Mouse (Mus musculus) adipocyte (in vitro differentiated cells): ENCODE results near the gene Ubtd2.

Experiments
- DNase-seq: peaks from one replicate; pipeline ENCODE4 v3.0.0-alpha.2; 2016; ENCODE audit warnings: low spot score

Ubtd2 gene

GRCm38 (mm10) chr11:32547391-32547947 lies 92.3 kb downstream of the Ubtd2 start:
- no peak for DNase-seq

DNA sequence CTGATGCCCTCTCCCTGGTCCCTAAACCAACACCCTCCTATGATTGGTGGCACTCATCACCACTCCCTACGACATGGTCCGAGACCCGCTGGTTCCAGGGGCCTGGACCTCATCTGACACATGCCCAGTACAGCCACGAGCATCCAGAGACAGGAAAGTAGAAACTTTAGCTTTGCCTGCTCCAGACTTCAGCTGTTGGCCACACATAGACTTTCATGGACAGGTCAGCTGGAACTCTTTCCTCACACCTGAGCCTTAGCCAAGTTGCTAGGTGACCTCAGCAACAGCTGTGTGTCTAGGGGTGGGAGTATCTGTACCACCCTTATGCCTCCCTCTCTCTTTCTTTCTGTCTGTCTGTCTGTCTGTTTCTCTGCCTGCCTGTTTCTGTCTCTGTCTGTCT lies 93.1 kb downstream of the Ubtd2 start:
- no peak for DNase-seq

GRCm38 (mm10) chr11:32549236-32549635 lies 94.1 kb downstream of the Ubtd2 start:
- DNase-seq: no peak

DNA sequence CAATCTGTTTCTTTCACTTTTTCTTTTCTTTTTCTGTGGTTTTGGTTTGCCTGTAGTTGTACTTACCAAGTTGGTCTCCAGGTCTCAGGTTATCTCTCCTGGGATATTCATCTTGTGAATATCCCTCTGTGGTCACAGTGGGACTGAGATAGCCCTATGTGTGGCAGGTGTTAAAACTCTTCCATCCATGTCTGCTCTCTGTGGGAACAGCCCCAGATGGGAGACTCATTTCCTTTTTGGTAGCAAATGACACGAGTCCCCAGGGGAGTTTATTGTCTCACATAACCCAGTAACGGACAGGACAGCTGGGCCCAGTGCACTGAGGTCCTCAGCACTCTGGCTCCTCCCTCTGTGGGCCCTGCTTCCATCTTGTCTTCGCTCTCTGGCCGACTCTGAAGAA lies 94.9 kb downstream of the Ubtd2 start:
- DNase-seq: no peak

DNA sequence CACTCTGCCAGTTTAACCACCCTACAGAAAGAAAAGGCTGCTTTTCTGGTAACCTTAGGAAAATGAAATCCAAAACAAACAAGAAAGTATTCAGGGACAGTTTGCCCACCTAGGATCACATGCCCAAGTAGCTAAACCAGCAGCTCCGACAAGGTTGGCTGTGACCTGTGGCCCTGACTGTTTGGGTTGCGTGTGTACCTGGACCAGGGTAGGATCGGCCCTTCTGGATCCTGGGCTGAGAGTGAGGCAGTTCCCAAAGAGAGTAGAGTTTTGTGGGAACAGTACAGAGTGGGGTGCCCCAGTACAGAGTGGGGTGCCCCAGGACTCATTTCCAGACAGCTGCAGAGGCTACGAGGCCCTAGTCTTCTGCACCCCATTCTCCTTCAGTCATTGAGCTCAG lies 95.9 kb downstream of the Ubtd2 start:
- DNase-seq: no peak

GRCm38 (mm10) chr11:32551579-32552297 lies 96.6 kb downstream of the Ubtd2 start:
- DNase-seq: no peak

GRCm38 (mm10) chr11:32552401-32553090 lies 97.4 kb downstream of the Ubtd2 start:
- peak; percentile 76 for DNase-seq

- no peak for DNase-seq
These were observed 98.4 kb downstream of the Ubtd2 start for GRCm38 (mm10) chr11:32553311-32554140.

DNA sequence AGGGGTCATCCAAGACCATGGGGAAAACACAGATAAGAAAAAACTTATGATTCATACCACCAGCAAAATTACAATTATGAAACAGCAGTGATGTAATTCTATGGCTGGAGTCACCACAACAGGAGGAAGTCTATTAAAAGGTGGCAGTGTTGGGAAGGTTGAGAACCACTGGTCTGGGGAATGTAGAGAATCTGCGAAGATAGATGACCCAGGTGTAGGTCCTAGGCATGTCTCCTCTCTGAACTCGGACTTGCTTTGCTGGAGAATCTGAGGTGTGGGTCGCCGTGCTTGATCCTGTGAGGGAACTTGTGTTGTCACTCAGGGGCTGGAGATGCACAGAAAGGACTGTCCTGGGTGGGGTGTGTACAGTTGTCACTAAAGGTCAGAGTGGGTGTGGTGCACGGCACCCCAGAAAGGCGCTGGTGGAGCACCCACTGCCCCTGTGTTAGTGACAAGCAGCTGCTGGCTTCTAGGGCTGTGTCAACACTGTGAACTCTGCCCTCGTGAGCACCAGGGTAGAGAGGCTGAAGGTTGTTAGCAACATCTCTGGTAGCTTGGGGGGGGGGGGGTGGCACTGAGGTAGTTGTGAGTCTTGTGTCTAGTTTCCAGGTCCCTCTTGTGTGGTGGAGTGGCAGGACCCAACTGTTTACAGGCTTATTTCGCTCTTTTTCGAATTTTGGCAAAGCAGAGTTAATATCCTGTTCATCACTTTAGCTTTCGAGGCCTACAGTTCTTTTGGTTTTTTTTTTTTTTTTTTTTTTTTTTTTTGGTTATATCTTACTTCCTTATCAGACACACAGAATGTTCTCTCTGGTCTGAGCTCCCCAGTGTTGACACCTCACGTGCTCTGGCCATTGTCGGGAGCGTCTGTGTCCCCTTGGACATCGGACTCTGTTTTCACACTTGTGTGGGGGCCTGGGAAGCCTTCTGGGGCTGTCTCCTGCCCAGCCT lies 99.2 kb downstream of the Ubtd2 start:
- DNase-seq: no peak

DNA sequence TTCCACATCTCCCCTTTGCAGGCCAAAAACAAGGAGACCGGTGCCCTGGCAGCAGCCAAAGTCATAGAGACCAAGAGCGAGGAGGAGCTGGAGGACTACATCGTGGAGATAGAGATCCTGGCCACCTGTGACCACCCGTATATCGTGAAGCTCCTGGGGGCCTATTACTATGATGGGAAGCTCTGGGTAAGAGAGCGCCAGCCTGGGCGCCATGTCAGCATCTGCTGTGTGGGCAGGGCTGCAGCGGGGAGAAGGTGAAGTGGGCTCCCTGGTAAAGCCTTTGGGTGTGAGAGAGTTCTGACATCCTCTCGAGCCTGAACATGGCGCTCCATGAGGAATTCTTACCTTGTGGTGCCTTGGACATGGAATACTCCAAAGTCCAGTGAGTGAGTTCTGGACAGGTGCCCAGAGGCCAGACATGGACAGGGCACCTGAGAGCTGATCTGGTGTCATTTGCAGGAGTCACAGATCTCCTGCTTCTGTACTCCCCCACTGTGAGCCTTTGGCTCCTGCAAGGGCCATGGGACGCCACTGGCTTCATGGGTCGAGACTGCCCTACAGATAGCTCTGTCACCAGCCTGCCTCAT lies 100.0 kb downstream of the Ubtd2 start:
- no peak for DNase-seq

DNA sequence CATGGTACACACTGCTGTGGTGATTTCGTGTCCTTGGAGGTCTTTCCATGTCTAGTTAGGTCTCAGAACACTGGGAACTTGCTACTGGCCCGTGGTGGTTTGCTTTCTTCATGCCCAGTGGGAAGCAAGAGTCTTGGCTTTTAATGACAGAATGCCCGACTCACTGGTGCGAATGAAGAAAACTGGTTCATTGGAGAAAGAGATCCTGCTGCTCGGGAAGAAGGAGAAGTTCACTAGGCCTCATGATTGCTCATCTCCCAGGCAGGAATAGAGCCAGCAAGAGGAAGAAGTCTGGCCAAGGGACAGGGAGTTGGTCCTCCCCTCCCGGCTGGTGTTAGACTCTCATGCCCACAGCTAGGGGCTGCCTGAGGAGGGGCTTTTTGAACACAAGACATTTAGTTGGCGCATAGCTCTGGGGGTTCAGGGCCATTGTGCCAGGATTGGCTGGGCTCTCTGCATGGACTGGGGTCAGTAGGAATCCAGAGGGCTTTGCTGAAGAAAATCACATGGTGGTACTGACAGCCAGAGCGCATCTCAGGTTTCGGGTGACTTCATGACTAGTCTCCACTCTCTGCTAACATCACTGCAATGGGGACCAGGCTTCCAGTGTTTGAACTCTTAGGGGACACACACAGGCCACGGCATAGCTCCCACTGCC lies 101.3 kb downstream of the Ubtd2 start:
- no peak for DNase-seq

- DNase-seq: no peak
These were observed 102.9 kb downstream of the Ubtd2 start for GRCm38 (mm10) chr11:32558026-32558425.

DNA sequence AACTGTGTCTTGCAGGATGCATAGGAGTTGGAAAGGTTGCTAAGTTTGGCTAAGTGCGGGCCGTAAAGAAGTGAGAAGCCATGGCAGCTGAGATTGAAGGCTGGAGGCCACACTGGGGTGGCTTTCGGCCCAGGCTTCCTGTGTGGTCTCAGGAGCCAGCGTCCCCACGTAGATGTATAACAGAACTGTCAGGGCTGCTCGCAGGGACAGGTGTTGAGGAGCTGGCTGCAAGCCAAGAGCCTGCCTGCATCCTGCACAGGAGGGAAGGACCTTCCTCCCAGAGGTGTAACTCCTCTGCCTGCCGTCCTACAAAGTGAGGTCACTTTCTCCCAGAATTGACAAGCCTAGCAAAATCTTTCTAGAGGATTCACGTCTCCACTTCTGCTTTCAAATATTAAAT lies 103.5 kb downstream of the Ubtd2 start:
- DNase-seq: no peak

DNA sequence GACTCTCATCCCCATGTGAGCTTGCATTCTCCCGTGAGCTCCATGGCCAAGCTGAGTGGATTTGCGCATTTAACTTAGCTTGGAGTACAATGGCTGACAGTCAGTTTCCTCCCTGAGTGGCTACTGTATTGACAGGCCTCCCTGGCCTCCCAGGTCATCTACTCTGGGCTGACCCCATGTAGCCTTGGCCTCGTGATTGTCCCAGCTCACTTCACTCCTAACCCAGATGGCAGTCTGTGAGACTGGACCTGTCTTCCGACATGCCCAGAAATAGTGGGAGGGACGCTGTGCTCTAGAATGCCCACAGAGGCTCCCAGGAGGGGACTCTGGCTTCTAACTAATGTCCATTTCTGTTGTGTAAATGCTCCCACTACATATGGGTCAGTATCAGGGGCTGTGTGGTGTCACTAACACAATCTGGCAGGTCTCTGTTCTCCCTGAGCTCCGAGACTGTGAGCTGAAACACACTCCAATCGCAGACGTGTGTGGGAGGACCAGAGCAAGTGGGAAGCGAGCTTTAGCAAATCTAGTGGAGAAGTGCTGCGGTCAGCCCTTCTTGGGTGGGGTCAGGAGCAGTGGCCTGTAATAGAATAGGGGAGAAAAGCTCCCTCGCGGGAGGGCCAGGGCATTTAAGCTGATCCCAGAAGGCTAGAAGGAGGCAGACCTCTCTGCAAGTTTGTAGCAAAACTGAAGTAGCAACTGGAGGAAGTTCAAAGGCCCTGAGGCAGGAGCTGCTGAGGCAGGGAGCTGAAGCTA lies 105.0 kb downstream of the Ubtd2 start:
- peak; percentile 55 for DNase-seq

DNA sequence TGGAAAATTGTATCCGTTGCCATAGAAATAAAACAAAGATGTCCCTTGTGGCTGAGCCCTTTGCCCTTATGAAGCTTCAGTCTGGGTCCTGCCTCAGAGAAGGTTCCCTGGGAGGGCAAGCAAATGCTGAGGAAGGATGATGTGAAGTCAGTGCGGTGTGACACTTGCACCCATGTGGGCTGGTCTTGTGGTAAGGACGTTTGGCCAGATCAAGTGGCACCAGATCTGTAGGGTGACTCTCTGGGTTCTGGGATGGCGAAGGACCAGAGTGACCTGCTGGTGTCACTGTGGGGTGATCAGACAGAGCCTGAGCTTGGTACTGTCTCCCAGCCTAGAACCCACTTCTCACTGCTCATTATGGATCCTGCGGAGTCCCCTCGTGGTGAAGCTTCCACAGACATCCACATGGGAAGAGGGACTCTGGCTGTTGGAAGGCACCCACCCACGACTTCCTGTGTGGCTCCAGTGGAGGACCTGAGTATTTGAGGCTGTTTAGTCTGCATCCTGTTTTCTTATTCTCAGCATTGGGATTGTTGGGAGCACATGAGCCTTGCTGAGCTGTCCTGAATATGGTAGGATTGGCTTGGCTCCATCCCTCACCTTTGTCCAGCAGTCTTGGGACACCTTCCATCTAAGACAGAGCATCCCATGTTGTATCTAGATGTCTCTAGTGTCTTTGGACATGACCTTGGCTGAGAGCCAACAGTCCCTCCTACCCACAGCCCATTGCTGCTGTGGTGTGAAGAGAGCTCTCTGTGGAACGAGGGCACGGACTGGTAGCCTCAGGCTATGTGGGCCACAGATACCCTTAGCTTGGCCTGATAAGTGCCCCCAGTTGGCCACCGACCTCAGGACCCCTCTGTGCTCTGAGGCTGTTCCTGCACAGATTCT lies 106.5 kb downstream of the Ubtd2 start:
- no peak for DNase-seq

DNA sequence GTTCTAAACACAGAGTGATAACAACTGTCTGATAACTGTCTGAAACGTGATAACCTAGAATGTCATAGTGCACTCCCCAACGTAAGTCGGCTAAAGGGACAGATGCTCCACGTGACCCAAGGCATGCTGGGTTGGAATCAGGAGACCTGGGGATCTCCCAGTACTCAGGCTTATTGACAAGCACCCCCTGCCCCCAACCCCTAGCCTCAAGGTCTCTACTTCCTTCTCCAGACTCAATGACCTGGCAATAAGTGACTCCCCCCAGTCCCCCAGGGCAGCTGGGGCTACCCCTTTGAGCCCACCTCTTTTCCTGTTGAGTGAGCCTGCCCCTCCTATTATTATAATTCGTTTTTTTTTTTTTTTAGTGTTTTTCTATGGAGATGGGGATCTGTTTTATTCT lies 107.5 kb downstream of the Ubtd2 start:
- no peak for DNase-seq

- no peak for DNase-seq
These were observed 108.5 kb downstream of the Ubtd2 start for GRCm38 (mm10) chr11:32563660-32564059.

GRCm38 (mm10) chr11:32564629-32565028 lies 109.5 kb downstream of the Ubtd2 start:
- DNase-seq: no peak

- no peak for DNase-seq
These were observed 109.9 kb downstream of the Ubtd2 start for GRCm38 (mm10) chr11:32565088-32565487.
